Mouse (Mus musculus): ENCODE results near the gene Gpatch2. TPM values are rescaled to one million over a fixed set of nuclear protein-coding genes. Genes with fewer than 3 reads are reported as not detected.

Gene Gpatch2
- polyA plus RNA-seq, 1 experiment = 5.3 TPM

DNA sequence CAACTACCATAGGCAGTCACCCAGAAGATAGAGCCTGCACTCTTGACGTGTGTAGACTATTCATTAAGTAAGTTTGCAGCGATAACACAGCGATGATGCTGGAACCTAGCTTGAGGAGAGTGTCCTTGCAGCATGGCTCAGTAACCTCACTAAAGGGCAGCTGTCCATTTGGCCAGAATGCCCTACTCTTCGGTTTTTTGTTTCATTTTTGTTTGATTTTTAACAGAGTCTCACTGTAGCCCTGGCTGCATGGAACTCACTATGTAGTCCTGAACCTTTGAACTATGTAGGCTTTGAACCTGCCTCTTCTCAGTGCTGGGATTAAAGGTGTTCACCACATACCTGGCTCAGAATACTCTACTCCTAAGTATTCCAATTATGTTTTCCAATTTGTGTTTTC lies 22.8 kb downstream of the Gpatch2 start:
- no peak for TF ChIP-seq E2F4 (IDR thresholded peaks at IDR 0.05; ENCODE audit: insufficient read depth)
- no peak for TF ChIP-seq POLR2AphosphoS2 (IDR thresholded peaks at IDR 0.05; ENCODE audit: insufficient read length, low read depth)
- TF ChIP-seq TCF3 (IDR thresholded peaks at IDR 0.05; ENCODE audit: insufficient read length, low read depth) = no peak
- TF ChIP-seq TCF12 (IDR thresholded peaks at IDR 0.05; ENCODE audit: insufficient read depth, poor library complexity, severe bottlenecking) = no peak
- no peak for TF ChIP-seq USF1 (IDR thresholded peaks at IDR 0.05; ENCODE audit: low read depth)
- no peak for TF ChIP-seq REST (IDR thresholded peaks at IDR 0.05; ENCODE audit: insufficient read depth, insufficient read length)
- no peak for TF ChIP-seq POLR2A (IDR thresholded peaks at IDR 0.05; ENCODE audit: insufficient read length, low read depth)
- TF ChIP-seq MYOD1 (IDR thresholded peaks at IDR 0.05; ENCODE audit: control insufficient read depth in 1 of 3, insufficient read length in 2 of 3, low read depth in 2 of 3) = no peak
- no peak overlapping the region for H3ac ChIP-seq (ENCODE audit: control insufficient read depth, insufficient read length)
- H3K36me3 ChIP-seq (ENCODE audit: control insufficient read depth, insufficient read depth) = no peaks in the 10 kb centered on the region

DNA sequence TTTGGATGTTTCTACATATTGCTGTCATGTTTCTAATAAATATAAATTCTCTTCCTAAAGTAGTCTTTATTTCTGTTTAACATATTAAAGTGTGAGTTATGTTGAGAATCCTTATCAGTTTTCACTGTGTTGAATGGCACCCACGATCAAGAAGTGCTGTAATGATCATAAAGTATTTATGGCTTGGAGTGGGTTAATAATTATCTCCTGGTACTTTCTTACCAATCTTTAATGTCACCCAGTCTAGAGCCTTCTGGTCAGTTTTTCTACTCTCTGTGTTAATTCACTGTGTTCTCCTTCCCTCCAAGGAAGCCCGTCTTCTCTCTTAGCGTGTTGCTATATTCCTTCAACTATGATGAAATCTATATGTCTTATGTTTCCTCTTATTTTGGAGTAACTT lies 25.0 kb downstream of the Gpatch2 start:
- Histone ChIP-seq H3K4me3 (no peak overlapping the region), H3ac (ENCODE audit: control insufficient read depth, insufficient read length) (no peak overlapping the region), H3K36me3 (ENCODE audit: control insufficient read depth, insufficient read depth) (no peaks in the 10 kb centered on the region), H3K27me3 (ENCODE audit: control insufficient read depth, insufficient read depth, insufficient read length) (no peaks in the 10 kb centered on the region), H3K79me2 (ENCODE audit: control insufficient read depth, insufficient read depth) (peaks cover 5% of the 10 kb centered on the region), H3K4me2 (ENCODE audit: low read depth) (no peak overlapping the region)
- no peak for TF ChIP-seq REST (IDR thresholded peaks at IDR 0.05; ENCODE audit: insufficient read depth, insufficient read length)

More for the DNA sequence above, 22.8 kb downstream of the Gpatch2 start:
- Histone ChIP-seq H3K4me2 (ENCODE audit: low read depth) (no peak overlapping the region), H3K27me3 (ENCODE audit: control insufficient read depth, insufficient read depth, insufficient read length) (no peaks in the 10 kb centered on the region), H3K79me2 (ENCODE audit: control insufficient read depth, insufficient read depth) (peaks cover 5% of the 10 kb centered on the region), H3K4me3 (no peak overlapping the region)

DNA sequence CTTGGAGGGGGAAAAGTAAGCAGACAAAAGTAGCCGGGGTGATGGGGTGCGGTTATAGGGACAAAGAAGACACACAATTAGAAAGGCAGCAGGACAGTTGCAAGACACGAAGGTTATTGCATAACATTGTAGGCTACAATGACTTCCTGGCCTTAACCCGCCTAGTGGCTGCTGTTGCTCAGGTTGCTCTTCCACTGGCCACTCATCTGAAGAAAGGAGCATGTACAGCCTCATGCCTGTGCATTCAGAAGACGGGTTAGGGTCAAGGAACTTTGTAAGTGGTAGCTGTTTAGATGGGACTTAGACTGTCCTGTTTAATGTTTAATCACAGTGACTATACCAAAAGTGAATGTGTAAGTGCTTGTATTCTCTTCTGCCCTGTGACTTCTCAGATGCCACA lies 26.0 kb downstream of the Gpatch2 start:
- H3K36me3 ChIP-seq (ENCODE audit: control insufficient read depth, insufficient read depth) = no peaks in the 10 kb centered on the region
- no peaks in the 10 kb centered on the region for H3K27me3 ChIP-seq (ENCODE audit: control insufficient read depth, insufficient read depth, insufficient read length)
- H3K79me2 ChIP-seq (ENCODE audit: control insufficient read depth, insufficient read depth) = peaks cover 5% of the 10 kb centered on the region
- H3ac ChIP-seq (ENCODE audit: control insufficient read depth, insufficient read length) = no peak overlapping the region
- H3K4me2 ChIP-seq (ENCODE audit: low read depth) = no peak overlapping the region
- no peak for TF ChIP-seq SRF (IDR thresholded peaks at IDR 0.05; ENCODE audit: control insufficient read depth, insufficient read length, low read depth)
- no peak for TF ChIP-seq MAX (IDR thresholded peaks at IDR 0.05; ENCODE audit: low read depth)
- no peak for TF ChIP-seq MYOG (IDR thresholded peaks at IDR 0.05; ENCODE audit: control insufficient read depth in 1 of 3, insufficient read depth in 1 of 3, insufficient read length in 2 of 3, low read depth in 2 of 3)
- TF ChIP-seq REST (IDR thresholded peaks at IDR 0.05; ENCODE audit: insufficient read depth, insufficient read length) = no peak
- TF ChIP-seq MYOD1 (IDR thresholded peaks at IDR 0.05; ENCODE audit: control insufficient read depth in 1 of 3, insufficient read length in 2 of 3, low read depth in 2 of 3) = no peak
- no peak for TF ChIP-seq POLR2A (IDR thresholded peaks at IDR 0.05; ENCODE audit: insufficient read length, low read depth)
- TF ChIP-seq USF1 (IDR thresholded peaks at IDR 0.05; ENCODE audit: low read depth) = no peak
- no peak overlapping the region for H3K4me3 ChIP-seq

DNA sequence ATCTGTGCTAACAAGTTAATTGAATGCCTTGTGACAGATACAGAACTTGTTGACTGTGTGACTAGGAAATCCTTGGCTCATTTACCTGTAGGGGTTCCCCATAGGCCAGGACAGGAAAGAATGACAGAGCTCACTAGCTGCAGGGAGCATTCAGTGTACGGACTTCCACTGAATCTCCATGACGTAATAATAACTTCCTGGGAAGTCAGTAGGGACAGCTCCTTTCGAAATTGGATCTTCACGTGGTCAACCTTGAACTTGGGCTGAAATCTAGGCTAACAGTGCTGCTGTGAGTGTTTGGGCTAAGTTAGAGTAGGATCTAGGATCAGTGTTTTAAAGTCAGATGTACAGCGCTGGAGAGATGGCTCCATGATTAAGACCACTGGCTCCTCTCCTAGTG lies 29.4 kb downstream of the Gpatch2 start:
- H3K27me3 ChIP-seq (ENCODE audit: control insufficient read depth, insufficient read depth, insufficient read length) = no peaks in the 10 kb centered on the region
- H3K36me3 ChIP-seq (ENCODE audit: control insufficient read depth, insufficient read depth) = peaks cover 3% of the 10 kb centered on the region
- no peak overlapping the region for H3ac ChIP-seq (ENCODE audit: control insufficient read depth, insufficient read length)
- no peak overlapping the region for H3K4me3 ChIP-seq
- TF ChIP-seq TCF3 (IDR thresholded peaks at IDR 0.05; ENCODE audit: insufficient read length, low read depth) (no peak), POLR2AphosphoS2 (IDR thresholded peaks at IDR 0.05; ENCODE audit: insufficient read length, low read depth) (no peak), REST (IDR thresholded peaks at IDR 0.05; ENCODE audit: insufficient read depth, insufficient read length) (no peak), E2F4 (IDR thresholded peaks at IDR 0.05; ENCODE audit: insufficient read depth) (no peak), USF1 (IDR thresholded peaks at IDR 0.05; ENCODE audit: low read depth) (no peak), MYOG (IDR thresholded peaks at IDR 0.05; ENCODE audit: control insufficient read depth in 1 of 3, insufficient read depth in 1 of 3, insufficient read length in 2 of 3, low read depth in 2 of 3) (no peak), SRF (IDR thresholded peaks at IDR 0.05; ENCODE audit: control insufficient read depth, insufficient read length, low read depth) (no peak)
- no peaks in the 10 kb centered on the region for H3K79me2 ChIP-seq (ENCODE audit: control insufficient read depth, insufficient read depth)
- H3K4me2 ChIP-seq (ENCODE audit: low read depth) = no peak overlapping the region

DNA sequence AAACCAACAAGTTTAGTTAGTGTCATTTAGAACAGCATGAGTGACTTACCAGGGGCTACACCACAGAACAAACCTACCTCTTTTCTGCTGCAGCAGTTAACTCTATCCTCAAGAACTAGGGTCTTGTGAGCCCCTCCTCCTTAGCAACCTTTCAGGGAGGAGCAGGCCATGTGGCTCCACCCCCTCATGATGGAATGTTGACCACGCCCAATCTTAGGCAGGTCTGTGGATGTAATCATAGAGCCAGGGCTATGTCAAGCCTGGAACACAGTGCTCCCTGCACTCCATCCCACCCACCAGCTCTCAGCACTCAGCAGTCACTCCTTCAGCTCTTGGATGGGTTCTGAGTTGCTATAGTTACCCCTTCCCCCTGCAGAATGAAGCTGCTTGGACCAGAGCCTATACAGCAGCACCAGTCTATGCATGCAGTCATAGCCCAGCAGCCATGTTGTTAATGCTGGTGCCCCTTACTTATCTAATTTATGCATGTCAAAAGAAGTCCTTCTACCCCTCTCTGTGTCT lies 35.5 kb downstream of the Gpatch2 start:
- TF ChIP-seq POLR2AphosphoS2 (IDR thresholded peaks at IDR 0.05; ENCODE audit: insufficient read length, low read depth) = no peak
- no peak for TF ChIP-seq MYOG (IDR thresholded peaks at IDR 0.05; ENCODE audit: control insufficient read depth in 1 of 3, insufficient read depth in 1 of 3, insufficient read length in 2 of 3, low read depth in 2 of 3)
- TF ChIP-seq USF1 (IDR thresholded peaks at IDR 0.05; ENCODE audit: low read depth) = no peak
- no peak for TF ChIP-seq MAX (IDR thresholded peaks at IDR 0.05; ENCODE audit: low read depth)
- TF ChIP-seq TCF3 (IDR thresholded peaks at IDR 0.05; ENCODE audit: insufficient read length, low read depth) = no peak
- TF ChIP-seq SRF (IDR thresholded peaks at IDR 0.05; ENCODE audit: control insufficient read depth, insufficient read length, low read depth) = no peak
- TF ChIP-seq POLR2A (IDR thresholded peaks at IDR 0.05; ENCODE audit: insufficient read length, low read depth) = no peak
- no peak for TF ChIP-seq CEBPB (IDR thresholded peaks at IDR 0.05; ENCODE audit: insufficient read depth, poor library complexity, severe bottlenecking)
- no peak for TF ChIP-seq TCF12 (IDR thresholded peaks at IDR 0.05; ENCODE audit: insufficient read depth, poor library complexity, severe bottlenecking)
- no peak for TF ChIP-seq MYOD1 (IDR thresholded peaks at IDR 0.05; ENCODE audit: control insufficient read depth in 1 of 3, insufficient read length in 2 of 3, low read depth in 2 of 3)
- TF ChIP-seq E2F4 (IDR thresholded peaks at IDR 0.05; ENCODE audit: insufficient read depth) = no peak
- no peak for TF ChIP-seq REST (IDR thresholded peaks at IDR 0.05; ENCODE audit: insufficient read depth, insufficient read length)
- no peaks in the 10 kb centered on the region for H3K79me2 ChIP-seq (ENCODE audit: control insufficient read depth, insufficient read depth)

More for the DNA sequence above, 35.5 kb downstream of the Gpatch2 start:
- Histone ChIP-seq H3K27me3 (ENCODE audit: control insufficient read depth, insufficient read depth, insufficient read length) (no peaks in the 10 kb centered on the region), H3K4me2 (ENCODE audit: low read depth) (no peak overlapping the region), H3K4me3 (no peak overlapping the region), H3ac (ENCODE audit: control insufficient read depth, insufficient read length) (no peak overlapping the region), H3K36me3 (ENCODE audit: control insufficient read depth, insufficient read depth) (peaks cover 3% of the 10 kb centered on the region)

All from myocyte (in vitro differentiated cells).